Mouse (Mus musculus) left cerebral cortex, postnatal 4 days (tissue): ENCODE data around the gene Nlrc5. TPM values are rescaled to one million over a fixed set of nuclear protein-coding genes. Genes with fewer than 3 reads are reported as not detected.

Experiments used
- DNase-seq: peaks from one replicate; pipeline ENCODE4 v3.0.0-alpha.2; 2022
- intact Hi-C: fragments of 180-260 bp; cut with DNase I; formaldehyde crosslinking; loops from one replicate; pipeline ENCODE4 v1.15.1; 2025
- total RNA-seq, 2 experiments: library from RNA; stranded (reverse); gene quantifications; 2 replicates each; pipeline ENCODE4 v1.2.3; 2021

Gene Nlrc5
- total RNA-seq, 2 experiments from 2014 or later, result 0.30 to 0.81 TPM

GRCm38 (mm10) chr8:94456071-94456470 lies 21.9 kb downstream of the Nlrc5 start:
- DNase-seq, result no peak
- intact Hi-C loops, result no loop called here

GRCm38 (mm10) chr8:94458567-94458966 lies 24.4 kb downstream of the Nlrc5 start:
- DNase-seq, result no peak
- intact Hi-C loops, result no loop called here

GRCm38 (mm10) chr8:94469656-94470055 lies 35.5 kb downstream of the Nlrc5 start:
- intact Hi-C loops, result no loop called here
- DNase-seq, result no peak

- no peak for DNase-seq
- intact Hi-C loops, result no loop called here
These were observed 36.6 kb downstream of the Nlrc5 start for GRCm38 (mm10) chr8:94470794-94471193.

- intact Hi-C loops, result no loop called here
These were observed 37.1 kb downstream of the Nlrc5 start for GRCm38 (mm10) chr8:94471281-94471680.

GRCm38 (mm10) chr8:94472741-94473140 lies 38.6 kb downstream of the Nlrc5 start:
- DNase-seq, result no peak
- intact Hi-C loops, result no loop called here

More at GRCm38 (mm10) chr8:94471281-94471680, 37.1 kb downstream of the Nlrc5 start:
- no peak for DNase-seq

- no peak for DNase-seq
- intact Hi-C loops, result no loop called here
These were observed 39.3 kb downstream of the Nlrc5 start for GRCm38 (mm10) chr8:94473431-94473830.

GRCm38 (mm10) chr8:94475786-94476185 lies 41.6 kb downstream of the Nlrc5 start:
- intact Hi-C loops, result no loop called here
- no peak for DNase-seq

- no peak for DNase-seq
- intact Hi-C loops, result no loop called here
These were observed 42.7 kb downstream of the Nlrc5 start for GRCm38 (mm10) chr8:94476846-94477245.

GRCm38 (mm10) chr8:94482051-94482450 lies 47.9 kb downstream of the Nlrc5 start:
- no peak for DNase-seq
- intact Hi-C loops, result no loop called here

GRCm38 (mm10) chr8:94485288-94485687 lies 51.1 kb downstream of the Nlrc5 start:
- no peak for DNase-seq
- intact Hi-C loops, result no loop called here

GRCm38 (mm10) chr8:94485882-94486281 lies 51.7 kb downstream of the Nlrc5 start:
- intact Hi-C loops, result no loop called here
- peak; percentile 54 for DNase-seq

GRCm38 (mm10) chr8:94488016-94488415 lies 53.9 kb downstream of the Nlrc5 start:
- no peak for DNase-seq
- intact Hi-C loops, result no loop called here

GRCm38 (mm10) chr8:94489809-94490483 lies 55.8 kb downstream of the Nlrc5 start:
- intact Hi-C loops, result loop anchor here (5.0 kb wide), 1 partner anchor 148 kb away; no protein-coding TSS in a partner anchor

GRCm38 (mm10) chr8:94492021-94492681 lies 58.0 kb downstream of the Nlrc5 start:
- intact Hi-C loops, result loop anchor here (5.0 kb wide), 1 partner anchor 150 kb away; no protein-coding TSS in a partner anchor
- DNase-seq, result peak; percentile 79

More at GRCm38 (mm10) chr8:94489809-94490483, 55.8 kb downstream of the Nlrc5 start:
- DNase-seq, result no peak

GRCm38 (mm10) chr8:94493240-94493639 lies 59.1 kb downstream of the Nlrc5 start:
- no peak for DNase-seq
- intact Hi-C loops, result loop anchor here (5.0 kb wide), 1 partner anchor 151 kb away; no protein-coding TSS in a partner anchor

GRCm38 (mm10) chr8:94515430-94516208 lies 81.5 kb downstream of the Nlrc5 start:
- peak; percentile 86 for DNase-seq
- intact Hi-C loops, result no loop called here

- intact Hi-C loops, result no loop called here
- no peak for DNase-seq
These were observed 82.0 kb downstream of the Nlrc5 start for GRCm38 (mm10) chr8:94516209-94516593.

- DNase-seq, result no peak
These were observed 82.6 kb downstream of the Nlrc5 start for GRCm38 (mm10) chr8:94516766-94517165.

GRCm38 (mm10) chr8:94518331-94518730 lies 84.2 kb downstream of the Nlrc5 start:
- intact Hi-C loops, result no loop called here
- no peak for DNase-seq

More at GRCm38 (mm10) chr8:94516766-94517165, 82.6 kb downstream of the Nlrc5 start:
- intact Hi-C loops, result no loop called here

GRCm38 (mm10) chr8:94519021-94519420 lies 84.9 kb downstream of the Nlrc5 start:
- intact Hi-C loops, result no loop called here
- no peak for DNase-seq
